Mouse (Mus musculus) adrenal gland, adult 18-20 months (tissue): ENCODE data around the gene Vma21. TPM values are rescaled to one million over a fixed set of nuclear protein-coding genes. Genes with fewer than 3 reads are reported as not detected.
A peak's percentile ranks its signal among the peaks of the same experiment; 100 is the strongest.

Source experiments
- DNase-seq, 2 experiments: peaks; one replicate each; pipeline ENCODE4 v3.0.0; 2021 to 2022; ENCODE audit warnings: low spot score in 2 of 2
- long read RNA-seq, 2 experiments: library from polyadenylated mRNA; stranded (forward); transcript quantifications; one replicate each; pipeline ENCODE4 v2.0.0; 2021
- total RNA-seq, 2 experiments: library from RNA; stranded (reverse); gene quantifications; 1 replicate in 1 of 2; 2 replicates in 1 of 2; pipeline ENCODE4 v1.2.3; 2021

The Vma21 gene
- 10 to 100 TPM; 41.1 to 44.5 TPM for total RNA-seq
- long read RNA-seq, experiment 1, full-length matches to known transcripts: 16 of 17 reads
- long read RNA-seq, experiment 1, partial matches to known transcripts: 0 of 17 reads
- long read RNA-seq, experiment 1, other reads (novel, unspliced or antisense): 1 of 17 reads
- long read RNA-seq, experiment 2, full-length matches to known transcripts: 28 of 31 reads
- long read RNA-seq, experiment 2, partial matches to known transcripts: 0 of 31 reads
- long read RNA-seq, experiment 2, other reads (novel, unspliced or antisense): 3 of 31 reads

DNA sequence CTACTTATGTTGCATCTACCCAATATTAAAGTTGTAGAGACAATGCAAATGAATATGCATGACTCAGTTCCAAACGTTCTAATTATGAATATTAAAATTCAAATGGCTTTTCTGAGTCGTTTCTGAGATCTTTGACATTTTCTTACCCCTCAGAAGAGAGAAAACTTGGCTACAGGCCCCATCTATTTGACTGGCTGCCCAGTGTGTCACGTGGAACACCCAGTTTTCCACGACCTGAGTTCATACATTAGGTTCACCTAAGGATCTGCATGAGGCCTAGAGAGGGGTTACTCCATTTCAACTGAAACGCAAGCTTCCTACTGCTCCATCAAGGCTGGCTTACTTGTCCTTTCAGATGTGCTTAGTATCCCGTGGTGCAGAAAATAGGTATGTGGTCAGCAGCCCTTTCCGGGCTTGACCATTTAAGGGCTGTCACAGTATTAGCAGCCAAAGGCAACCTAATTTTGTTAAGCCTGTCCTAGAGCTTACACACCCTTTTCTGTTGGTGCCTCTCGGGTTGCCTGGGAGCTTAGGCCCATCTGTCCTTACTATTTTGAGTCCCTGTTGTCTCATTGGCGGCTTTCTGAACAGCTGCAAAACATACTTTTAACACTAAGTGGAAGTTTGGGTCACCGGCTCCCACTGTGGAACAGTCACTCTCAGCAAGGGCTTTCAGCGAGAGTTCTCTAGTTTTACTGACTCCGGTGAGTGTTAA is at the start of gene Vma21:
TSS of gene Vma21 (plus strand) at position 294 of the 715 bp plus-strand sequence.
- no peak for DNase-seq

DNA sequence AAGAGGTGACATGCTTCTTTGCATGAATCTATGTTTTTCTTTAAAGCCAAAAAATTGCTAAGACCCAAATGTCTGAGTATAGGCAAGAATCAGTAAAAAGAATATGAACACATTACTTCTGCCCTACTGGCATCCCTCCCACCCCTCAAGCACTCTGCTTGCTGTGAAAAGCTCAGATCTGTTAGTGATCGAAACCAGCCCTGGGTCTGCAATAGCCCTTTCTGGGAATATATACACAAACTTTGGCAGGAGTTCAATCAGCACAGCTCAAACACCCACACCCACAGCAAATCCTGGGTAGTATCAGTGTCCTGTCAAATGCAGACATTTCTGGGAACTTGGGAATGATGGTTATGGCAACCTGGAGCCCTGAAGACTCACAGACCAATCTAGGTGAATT is 47.8 kb upstream of the Vma21 start:
- DNase-seq: no peak

DNA sequence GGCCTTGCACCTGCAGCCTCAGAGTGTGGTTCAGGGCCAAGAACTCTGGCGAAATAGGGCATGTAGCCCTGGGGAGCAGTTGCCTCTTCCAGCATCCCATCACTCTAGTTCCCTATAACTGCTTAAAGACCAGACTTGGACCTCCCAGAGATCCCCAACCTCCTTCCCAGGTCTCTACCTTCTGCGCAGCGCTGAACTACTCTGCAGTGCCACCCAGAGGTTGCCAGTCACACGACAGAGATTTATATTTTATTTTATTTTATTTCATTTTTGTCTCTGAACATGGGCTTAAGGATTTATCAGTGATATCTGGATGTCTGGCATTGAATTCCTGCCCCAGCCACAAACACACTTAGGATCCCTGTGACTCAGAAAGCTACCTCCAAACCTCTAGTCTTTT is 24.6 kb upstream of the Vma21 start:
- DNase-seq: no peak

DNA sequence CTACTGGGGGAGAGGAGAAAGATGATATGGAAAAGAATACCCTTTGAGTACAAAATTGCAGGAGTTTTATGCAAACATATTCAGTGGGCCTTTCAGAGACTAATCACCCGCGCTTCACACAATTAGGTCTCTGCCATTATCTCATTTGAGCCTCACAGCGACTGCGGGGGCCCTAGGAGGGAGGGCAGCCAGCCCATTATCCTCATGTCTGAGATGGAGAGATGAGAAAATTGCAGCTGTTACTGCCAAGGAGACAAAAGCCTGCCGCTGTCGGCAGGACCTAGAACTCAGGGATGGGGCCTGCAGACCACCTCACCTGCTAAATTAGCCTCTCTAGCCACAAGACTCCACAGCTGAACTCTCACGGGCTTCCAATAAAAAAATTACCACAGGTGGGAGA is 18.0 kb upstream of the Vma21 start:
- DNase-seq: no peak

DNA sequence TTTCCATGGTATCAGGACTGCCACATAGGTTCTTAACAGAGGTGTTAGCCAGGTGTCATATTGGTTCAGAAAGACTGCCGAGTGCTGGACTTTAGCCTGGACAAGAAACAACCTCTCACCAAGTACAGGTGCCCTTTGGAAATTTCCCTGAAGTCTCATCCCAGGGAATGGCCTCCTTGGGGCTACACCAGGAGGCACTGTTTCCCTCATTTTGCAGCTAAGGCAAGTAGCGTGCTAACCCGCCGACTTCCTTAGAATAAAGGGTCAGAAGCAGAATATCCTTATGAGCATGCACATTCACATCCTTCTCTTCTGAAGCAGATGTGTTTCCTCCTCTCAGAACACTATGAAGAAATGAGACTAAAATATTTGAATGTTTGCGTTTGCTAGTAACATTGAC is 16.8 kb upstream of the Vma21 start:
- DNase-seq: peak in 1 of 2 experiments; percentile 16

DNA sequence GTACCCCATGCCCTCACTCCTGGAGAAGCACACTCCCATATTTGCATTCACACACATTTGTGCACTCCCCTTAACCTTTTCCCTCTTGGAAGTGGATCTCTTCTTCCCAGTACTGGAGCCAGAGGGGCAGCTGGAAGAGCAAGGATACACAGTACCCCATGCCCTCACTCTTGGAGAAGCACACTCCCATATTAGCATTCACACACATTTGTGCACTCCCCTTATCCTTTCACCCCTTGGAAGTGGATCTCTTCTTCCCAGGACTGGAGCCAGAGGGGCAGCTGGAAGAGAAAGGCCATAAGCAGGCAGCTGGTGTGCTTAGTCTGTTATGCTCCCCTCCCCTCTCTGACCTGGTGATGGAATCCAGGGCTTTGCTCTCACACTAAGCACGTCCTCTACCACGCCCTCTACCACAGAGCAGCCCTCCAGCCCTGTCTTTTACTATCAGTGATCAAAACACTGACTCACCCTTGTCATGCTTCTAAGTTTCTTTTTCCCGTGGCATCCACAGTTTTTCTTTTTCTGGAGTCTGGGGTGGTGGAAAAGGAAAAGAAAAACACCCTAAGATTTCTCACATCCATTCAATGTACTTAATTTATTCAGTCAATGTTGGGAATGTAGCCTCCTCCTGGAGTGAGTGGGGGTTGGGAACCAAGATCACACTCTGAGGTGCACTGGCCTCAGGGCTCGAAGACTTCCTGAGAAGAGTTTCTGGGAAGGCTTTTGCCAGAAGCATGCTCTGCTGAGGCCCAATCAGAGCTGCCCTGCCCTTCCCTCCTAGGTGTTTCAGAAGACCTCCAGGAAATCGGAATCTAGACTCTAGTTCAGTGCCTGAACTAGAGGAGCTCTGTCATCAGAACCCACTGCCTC is 3.5 kb upstream of the Vma21 start:
- DNase-seq: no peak

DNA sequence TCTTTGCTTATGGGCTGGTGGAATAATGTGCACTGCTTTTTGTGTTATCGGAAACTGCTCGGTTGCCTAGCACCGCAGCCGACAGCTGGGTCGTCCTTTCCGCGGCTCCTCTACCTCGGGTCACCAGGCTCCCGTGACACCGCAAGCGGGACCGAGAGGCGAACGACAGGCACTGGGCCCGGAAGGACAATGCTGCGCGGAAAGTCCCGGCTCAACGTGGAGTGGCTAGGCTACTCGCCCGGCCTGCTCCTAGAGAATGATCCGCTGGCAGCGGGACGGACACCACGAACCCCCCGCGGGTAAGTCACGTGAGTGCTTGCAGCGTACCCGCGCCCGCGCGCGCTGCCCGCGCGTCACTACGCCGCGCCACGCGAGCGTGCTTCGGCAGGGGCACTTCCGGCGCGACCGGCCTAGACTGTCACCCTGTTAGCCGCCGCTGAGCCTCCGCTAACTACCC is 705 bp downstream of the Vma21 start:
- DNase-seq: peak; percentile 76 to 78

DNA sequence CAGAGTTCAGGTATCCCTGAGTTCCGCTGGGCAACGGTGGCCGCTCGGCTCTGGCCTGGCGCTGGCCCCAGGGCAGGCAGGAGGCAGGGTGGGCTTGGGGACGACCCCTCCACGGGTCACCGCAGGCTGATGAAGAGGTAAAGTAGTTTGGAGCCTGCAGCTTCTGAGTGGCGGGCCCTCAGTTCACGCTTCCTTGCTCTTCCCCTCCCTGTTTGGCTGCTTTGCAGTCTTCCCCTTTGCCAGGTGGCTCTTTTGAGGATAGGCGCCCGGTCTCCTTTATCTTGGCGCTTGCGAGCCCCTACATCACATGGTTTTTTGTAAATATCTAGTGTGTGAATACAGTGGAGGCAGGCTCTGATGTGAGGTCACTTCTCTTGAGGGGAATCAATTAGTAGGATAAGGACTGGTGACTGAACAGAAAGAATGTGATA is 1.2 kb downstream of the Vma21 start:
- DNase-seq: no peak

DNA sequence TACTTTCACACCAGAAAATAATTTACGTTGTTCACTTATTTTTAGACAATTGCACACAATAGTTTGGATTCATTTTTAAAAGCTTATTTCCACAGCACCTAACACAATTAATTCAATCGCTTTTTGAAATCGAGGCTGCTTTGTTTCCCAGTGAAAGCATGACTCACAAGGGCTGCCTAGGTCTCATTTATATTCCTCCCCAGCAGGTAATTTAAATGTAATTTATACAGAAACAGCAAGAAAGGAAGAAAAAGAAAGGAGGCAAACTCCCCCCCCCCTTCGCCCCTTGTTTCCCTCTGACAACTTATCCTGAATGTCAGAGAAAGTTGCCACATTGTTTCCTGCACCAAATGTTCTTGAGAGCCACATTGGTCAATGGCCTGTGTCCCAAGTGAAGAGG is 23.2 kb downstream of the Vma21 start:
- no peak for DNase-seq

DNA sequence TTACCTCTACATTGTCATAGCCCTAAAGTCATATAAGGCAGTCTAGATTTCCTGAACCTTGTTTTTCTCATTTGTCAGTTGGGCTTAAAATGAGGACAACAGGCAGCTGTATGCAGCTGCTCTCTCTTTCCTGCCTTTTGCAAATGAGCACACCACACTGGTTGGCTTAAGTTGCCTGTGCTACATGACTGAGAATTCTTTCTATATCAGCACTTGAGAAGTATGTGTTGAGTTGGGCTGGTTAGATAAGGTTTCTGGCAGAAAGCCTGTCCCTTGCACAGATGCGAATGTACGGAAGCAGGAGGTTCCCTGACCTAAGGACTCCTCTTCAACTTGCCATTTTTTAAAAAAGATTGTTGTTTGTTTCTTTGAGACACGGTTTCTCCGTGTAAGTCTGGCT is 31.0 kb downstream of the Vma21 start:
- DNase-seq: no peak

DNA sequence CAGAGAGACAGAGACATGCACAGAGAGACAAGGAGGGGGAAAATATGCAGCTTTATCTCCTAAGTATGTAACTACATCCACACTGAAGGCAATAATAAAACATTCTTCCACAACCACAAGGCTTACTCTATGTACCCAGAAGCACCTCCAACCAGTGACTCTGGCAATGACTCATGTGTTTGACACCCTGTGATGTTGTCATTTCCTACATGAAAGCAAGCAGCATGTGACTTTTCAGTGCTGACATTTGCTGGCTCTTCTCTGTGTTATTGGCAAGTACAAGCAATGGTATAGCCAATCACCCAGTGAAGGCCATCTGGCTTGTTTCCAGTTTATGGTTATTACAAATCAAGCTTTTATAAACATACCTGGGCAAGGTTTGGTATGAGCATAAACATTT is 38.1 kb downstream of the Vma21 start:
- DNase-seq: no peak

Other genes with a start within 250 kb of the Vma21 start
- not detected for gene Gpr50, start 152.3 kb upstream of the Vma21 start, total RNA-seq
- gene Gm1141, start 105.1 kb downstream of the Vma21 start, total RNA-seq: under 1 TPM; 0.36 to 0.38 TPM
- gene Prrg3, start 146.7 kb downstream of the Vma21 start, total RNA-seq: 10 to 100 TPM; 15.4 to 18.6 TPM
- gene Fate1, start 157.1 kb downstream of the Vma21 start, total RNA-seq: not detected
- not detected for gene Cnga2, start 175.9 kb downstream of the Vma21 start, total RNA-seq